Mouse (Mus musculus): Measurements from ENCODE around the gene Iffo1.

DNA sequence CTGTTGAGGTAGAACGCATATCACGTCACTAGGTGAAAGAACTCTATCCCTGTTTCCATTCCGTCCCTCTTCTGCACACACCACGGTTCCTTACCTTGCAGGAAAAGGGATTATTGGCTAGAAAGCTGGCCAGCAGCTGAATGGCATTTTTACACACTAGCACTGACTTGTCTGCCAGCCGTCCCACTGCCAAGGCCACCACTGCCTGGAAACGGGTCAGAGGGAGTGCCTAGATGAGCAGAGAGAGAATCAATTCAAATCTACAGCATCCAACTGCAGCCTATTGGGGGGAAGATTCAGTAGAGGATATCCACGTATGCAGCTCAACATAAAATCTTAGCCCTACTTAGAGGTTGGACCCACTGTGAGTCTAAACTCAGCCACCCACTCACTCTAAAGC is 34.6 kb downstream of the Iffo1 start:
- TF ChIP-seq CTCF (IDR thresholded peaks at IDR 0.05; ENCODE audit: control insufficient read depth, insufficient read depth, insufficient read length) (no peak), MAX (IDR thresholded peaks at IDR 0.05) (no peak), USF1 (IDR thresholded peaks at IDR 0.05; ENCODE audit: low read depth) (no peak), MYOD1 (IDR thresholded peaks at IDR 0.05; ENCODE audit: control insufficient read depth, insufficient read length, low read depth) (no peak)
